Mouse (Mus musculus): ENCODE measurements around the gene Btd. TPM values are rescaled to one million over a fixed set of nuclear protein-coding genes. Genes with fewer than 3 reads are reported as not detected.

Btd gene
- polyA plus RNA-seq, 1 experiment: 19.6 TPM

GRCm38 (mm10) chr14:31662555-31663211 lies 21.9 kb downstream of the Btd start:
- Histone ChIP-seq H3K4me3 (ENCODE audit: insufficient read depth, low read length) (peak overlapping the region; percentile 34), H3K4me1 (ENCODE audit: control insufficient read depth, insufficient read depth, low read length) (peaks cover 11% of the 10 kb centered on the region), H3K27ac (ENCODE audit: insufficient read depth, low read length) (peak overlapping the region; percentile 98)
- TF ChIP-seq POLR2A (IDR thresholded peaks at IDR 0.05; ENCODE audit: extremely low read depth, insufficient read depth, low read length) (no peak; the same call in 1 of the 2 replicates), CTCF (IDR thresholded peaks at IDR 0.05; ENCODE audit: extremely low read depth, insufficient read depth, low read length) (no peak)

- no peak for TF ChIP-seq POLR2A (IDR thresholded peaks at IDR 0.05; ENCODE audit: extremely low read depth, insufficient read depth, low read length)
- TF ChIP-seq CTCF (IDR thresholded peaks at IDR 0.05; ENCODE audit: extremely low read depth, insufficient read depth, low read length): no peak
- Histone ChIP-seq H3K4me3 (ENCODE audit: insufficient read depth, low read length) (no peak overlapping the region), H3K27ac (ENCODE audit: insufficient read depth, low read length) (peak overlapping the region; percentile 98), H3K4me1 (ENCODE audit: control insufficient read depth, insufficient read depth, low read length) (peaks cover 12% of the 10 kb centered on the region)
Measured at GRCm38 (mm10) chr14:31663376-31664099, 22.7 kb downstream of the Btd start.

DNA sequence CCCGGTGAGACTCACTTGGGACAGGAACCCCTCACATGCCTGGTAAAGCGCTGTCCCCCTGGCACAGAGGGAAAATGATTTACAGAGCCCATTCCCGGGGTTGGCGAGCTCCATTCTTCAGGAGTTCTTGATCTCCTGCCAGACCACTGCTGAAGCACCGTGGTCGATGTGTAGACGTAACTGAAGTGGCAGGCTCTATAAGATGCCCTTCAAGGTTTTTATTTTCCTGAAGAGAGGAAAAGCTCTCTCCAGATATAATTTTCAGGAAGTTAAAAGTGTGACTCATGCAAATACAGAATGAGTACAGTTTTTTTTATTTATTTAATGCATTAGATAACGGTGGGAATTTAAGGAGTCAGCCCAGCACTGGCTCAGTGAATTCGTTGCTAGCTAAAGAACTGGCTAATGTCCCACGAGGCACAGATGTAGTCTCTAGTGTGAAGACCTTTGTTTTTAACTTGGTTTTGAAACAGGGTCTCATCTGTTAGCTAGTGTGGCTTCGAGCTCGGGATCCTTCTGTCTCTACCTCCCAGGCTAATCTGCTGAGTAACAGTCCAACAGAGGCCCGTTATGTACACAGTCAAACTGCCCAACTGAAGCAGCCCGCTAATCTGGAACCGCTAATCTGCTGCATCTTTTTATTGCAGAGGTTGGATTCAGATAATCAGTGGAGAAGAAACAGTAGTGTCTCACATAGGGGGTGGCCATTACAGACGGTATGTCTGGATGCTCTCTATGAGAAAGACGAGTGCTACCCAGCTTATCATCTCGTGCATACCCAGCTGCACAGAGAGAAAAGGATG lies 23.5 kb downstream of the Btd start:
- TF ChIP-seq CTCF (IDR thresholded peaks at IDR 0.05; ENCODE audit: extremely low read depth, insufficient read depth, low read length) (no peak), POLR2A (IDR thresholded peaks at IDR 0.05; ENCODE audit: extremely low read depth, insufficient read depth, low read length) (no peak)
- H3K27ac ChIP-seq (ENCODE audit: insufficient read depth, low read length): peak overlapping the region; percentile 98; the same call in 1 of the 2 replicates
- H3K4me3 ChIP-seq (ENCODE audit: insufficient read depth, low read length): no peak overlapping the region
- H3K4me1 ChIP-seq (ENCODE audit: control insufficient read depth, insufficient read depth, low read length): peaks cover 16% of the 10 kb centered on the region

GRCm38 (mm10) chr14:31664903-31665565 lies 24.2 kb downstream of the Btd start:
- no peak for TF ChIP-seq CTCF (IDR thresholded peaks at IDR 0.05; ENCODE audit: extremely low read depth, insufficient read depth, low read length)
- TF ChIP-seq POLR2A (IDR thresholded peaks at IDR 0.05; ENCODE audit: extremely low read depth, insufficient read depth, low read length): no peak
- Histone ChIP-seq H3K27ac (ENCODE audit: insufficient read depth, low read length) (0 out of 2 replicates have a peak overlapping the region, but pooled peaks have one; percentile 14), H3K4me3 (ENCODE audit: insufficient read depth, low read length) (no peak overlapping the region), H3K4me1 (ENCODE audit: control insufficient read depth, insufficient read depth, low read length) (peaks cover 19% of the 10 kb centered on the region)

GRCm38 (mm10) chr14:31665566-31665940 lies 24.7 kb downstream of the Btd start:
- peaks cover 18% of the 10 kb centered on the region for H3K4me1 ChIP-seq (ENCODE audit: control insufficient read depth, insufficient read depth, low read length)
- TF ChIP-seq POLR2A (IDR thresholded peaks at IDR 0.05; ENCODE audit: extremely low read depth, insufficient read depth, low read length): no peak
- no peak for TF ChIP-seq CTCF (IDR thresholded peaks at IDR 0.05; ENCODE audit: extremely low read depth, insufficient read depth, low read length)
- no peak overlapping the region for H3K4me3 ChIP-seq (ENCODE audit: insufficient read depth, low read length)
- no peak overlapping the region for H3K27ac ChIP-seq (ENCODE audit: insufficient read depth, low read length)

GRCm38 (mm10) chr14:31666931-31667705 lies 26.3 kb downstream of the Btd start:
- Histone ChIP-seq H3K4me3 (ENCODE audit: insufficient read depth, low read length) (no peak overlapping the region), H3K4me1 (ENCODE audit: control insufficient read depth, insufficient read depth, low read length) (peaks cover 18% of the 10 kb centered on the region), H3K27ac (ENCODE audit: insufficient read depth, low read length) (no peak overlapping the region)
- TF ChIP-seq CTCF (IDR thresholded peaks at IDR 0.05; ENCODE audit: extremely low read depth, insufficient read depth, low read length) (no peak), POLR2A (IDR thresholded peaks at IDR 0.05; ENCODE audit: extremely low read depth, insufficient read depth, low read length) (no peak)

DNA sequence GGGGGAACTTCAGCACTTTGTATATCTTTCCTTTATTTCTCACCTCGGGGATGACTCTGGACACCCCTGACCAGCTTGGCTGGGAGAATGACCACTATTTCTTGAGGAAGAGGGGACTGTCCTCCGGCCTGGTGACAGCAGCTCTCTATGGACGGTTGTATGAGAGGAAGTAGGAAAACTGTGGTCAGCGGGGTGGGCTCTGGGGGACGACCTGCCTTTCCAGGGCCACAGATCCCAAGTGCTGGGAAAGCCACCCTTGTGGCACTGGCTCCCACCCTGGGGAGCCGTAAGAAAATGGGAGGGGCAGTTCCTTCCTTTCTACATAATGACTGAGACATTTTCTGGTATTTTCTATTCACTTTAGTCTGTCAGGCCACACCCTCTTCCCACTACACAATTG lies 26.9 kb downstream of the Btd start:
- Histone ChIP-seq H3K4me1 (ENCODE audit: control insufficient read depth, insufficient read depth, low read length) (peaks cover 18% of the 10 kb centered on the region), H3K4me3 (ENCODE audit: insufficient read depth, low read length) (no peak overlapping the region), H3K27ac (ENCODE audit: insufficient read depth, low read length) (no peak overlapping the region)
- no peak for TF ChIP-seq POLR2A (IDR thresholded peaks at IDR 0.05; ENCODE audit: extremely low read depth, insufficient read depth, low read length)
- TF ChIP-seq CTCF (IDR thresholded peaks at IDR 0.05; ENCODE audit: extremely low read depth, insufficient read depth, low read length): no peak

DNA sequence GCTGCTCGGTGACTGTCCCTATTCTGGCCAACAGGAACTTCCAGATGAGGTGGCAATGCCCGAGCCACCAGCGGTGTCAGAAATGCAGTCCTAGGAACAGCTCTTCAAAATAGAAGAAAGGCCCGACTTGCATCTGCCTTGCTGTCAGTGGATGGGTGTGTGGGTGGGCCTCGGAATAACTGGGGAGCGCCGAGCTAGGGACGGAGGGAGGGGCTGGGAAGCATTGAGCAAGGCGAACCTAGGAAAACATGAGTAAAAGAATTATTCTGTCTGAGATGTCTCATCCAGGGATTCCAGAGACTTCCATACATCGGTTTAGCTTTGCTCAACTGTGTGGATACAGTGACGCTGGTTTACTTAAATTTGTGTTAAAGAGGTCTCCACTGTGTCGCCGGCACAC lies 27.5 kb downstream of the Btd start:
- Histone ChIP-seq H3K27ac (ENCODE audit: insufficient read depth, low read length) (0 out of 2 replicates have a peak overlapping the region, but pooled peaks have one; percentile 16), H3K4me1 (ENCODE audit: control insufficient read depth, insufficient read depth, low read length) (peaks cover 17% of the 10 kb centered on the region), H3K4me3 (ENCODE audit: insufficient read depth, low read length) (no peak overlapping the region)
- TF ChIP-seq POLR2A (IDR thresholded peaks at IDR 0.05; ENCODE audit: extremely low read depth, insufficient read depth, low read length) (no peak), CTCF (IDR thresholded peaks at IDR 0.05; ENCODE audit: extremely low read depth, insufficient read depth, low read length) (no peak)

All from cortical plate, adult 2 months (tissue).